Mouse (Mus musculus): ENCODE measurements at regions not wholly inside any gene's neighbourhood (a gene's known extent, or its start where the extent isn't known, plus 50 kb on each side); places are given as distances from the start of the nearest gene placed in this dataset.

- Histone ChIP-seq H3K4me2 (ENCODE audit: low read depth) (no peak overlapping the region), H3K9ac (no peak overlapping the region), H3K36me3 (ENCODE audit: insufficient read depth) (no peaks in the 10 kb centered on the region), H3K27me3 (ENCODE audit: insufficient read depth, low read length) (no peaks in the 10 kb centered on the region), H3K9me3 (ENCODE audit: low read length) (no peaks in the 10 kb centered on the region), H3K4me1 (ENCODE audit: insufficient read depth) (peaks cover 5% of the 10 kb centered on the region; the same call in 1 of the 2 replicates), H3K4me3 (ENCODE audit: low read depth, low read length) (no peak overlapping the region), H3K27ac (ENCODE audit: low read depth, low read length) (no peak overlapping the region)
- 21% methylated on average over 7 of the region's 7 CpGs for WGBS
- DNase-seq, result no peak
- no peak for ATAC-seq
- TF ChIP-seq CTCF (IDR thresholded peaks at IDR 0.05; ENCODE audit: low read depth), result no peak
These were observed 214.1 kb upstream of the 4930583I09Rik start for GRCm38 (mm10) chr17:65049860-65050482.

- ATAC-seq (no peak), DNase-seq (no peak)
- no peaks in the 10 kb centered on the region for H3K4me1 ChIP-seq (ENCODE audit: insufficient read depth)
- 92% methylated on average over 5 of the region's 5 CpGs for WGBS
- H3K36me3 ChIP-seq (ENCODE audit: insufficient read depth), result no peaks in the 10 kb centered on the region
- no peak overlapping the region for H3K4me3 ChIP-seq (ENCODE audit: low read depth, low read length)
- no peaks in the 10 kb centered on the region for H3K9me3 ChIP-seq (ENCODE audit: low read length)
- no peak overlapping the region for H3K4me2 ChIP-seq (ENCODE audit: low read depth)
- H3K9ac ChIP-seq, result no peak overlapping the region
- no peaks in the 10 kb centered on the region for H3K27me3 ChIP-seq (ENCODE audit: insufficient read depth, low read length)
- H3K27ac ChIP-seq (ENCODE audit: low read depth, low read length), result no peak overlapping the region
- TF ChIP-seq CTCF (IDR thresholded peaks at IDR 0.05; ENCODE audit: low read depth), result no peak
These were observed 179.9 kb upstream of the 4930583I09Rik start for GRCm38 (mm10) chr17:65015731-65016130.

GRCm38 (mm10) chr17:65014682-65015081 is 178.8 kb upstream of the 4930583I09Rik start:
- ATAC-seq (no peak), DNase-seq (no peak)
- Histone ChIP-seq H3K9me3 (ENCODE audit: low read length) (no peaks in the 10 kb centered on the region), H3K36me3 (ENCODE audit: insufficient read depth) (no peaks in the 10 kb centered on the region), H3K4me1 (ENCODE audit: insufficient read depth) (no peaks in the 10 kb centered on the region), H3K27ac (ENCODE audit: low read depth, low read length) (no peak overlapping the region), H3K27me3 (ENCODE audit: insufficient read depth, low read length) (no peaks in the 10 kb centered on the region), H3K9ac (no peak overlapping the region), H3K4me3 (ENCODE audit: low read depth, low read length) (no peak overlapping the region), H3K4me2 (ENCODE audit: low read depth) (no peak overlapping the region)
- TF ChIP-seq CTCF (IDR thresholded peaks at IDR 0.05; ENCODE audit: low read depth), result no peak

GRCm38 (mm10) chr17:65000626-65001135 is 164.8 kb upstream of the 4930583I09Rik start:
- H3K4me1 ChIP-seq (ENCODE audit: insufficient read depth), result no peaks in the 10 kb centered on the region
- TF ChIP-seq CTCF (IDR thresholded peaks at IDR 0.05; ENCODE audit: low read depth), result no peak
- no peak for DNase-seq
- H3K9me3 ChIP-seq (ENCODE audit: low read length), result no peaks in the 10 kb centered on the region
- H3K4me3 ChIP-seq (ENCODE audit: low read depth, low read length), result no peak overlapping the region
- 91% methylated on average over 5 of the region's 5 CpGs for WGBS
- H3K9ac ChIP-seq, result no peak overlapping the region
- no peak for ATAC-seq
- no peak overlapping the region for H3K4me2 ChIP-seq (ENCODE audit: low read depth)
- H3K27ac ChIP-seq (ENCODE audit: low read depth, low read length), result no peak overlapping the region
- H3K36me3 ChIP-seq (ENCODE audit: insufficient read depth), result no peaks in the 10 kb centered on the region
- no peaks in the 10 kb centered on the region for H3K27me3 ChIP-seq (ENCODE audit: insufficient read depth, low read length)

GRCm38 (mm10) chr17:64994483-64994882 is 158.6 kb upstream of the 4930583I09Rik start:
- 93% methylated on average over 10 of the region's 10 CpGs for WGBS
- no peak overlapping the region for H3K4me3 ChIP-seq (ENCODE audit: low read depth, low read length)
- DNase-seq (no peak), ATAC-seq (no peak)
- H3K9ac ChIP-seq, result no peak overlapping the region
- no peak for TF ChIP-seq CTCF (IDR thresholded peaks at IDR 0.05; ENCODE audit: low read depth)
- H3K4me2 ChIP-seq (ENCODE audit: low read depth), result no peak overlapping the region
- no peaks in the 10 kb centered on the region for H3K27me3 ChIP-seq (ENCODE audit: insufficient read depth, low read length)
- H3K9me3 ChIP-seq (ENCODE audit: low read length), result no peaks in the 10 kb centered on the region
- no peaks in the 10 kb centered on the region for H3K4me1 ChIP-seq (ENCODE audit: insufficient read depth)
- H3K27ac ChIP-seq (ENCODE audit: low read depth, low read length), result no peak overlapping the region
- no peaks in the 10 kb centered on the region for H3K36me3 ChIP-seq (ENCODE audit: insufficient read depth)

GRCm38 (mm10) chr17:64991262-64991661 is 155.4 kb upstream of the 4930583I09Rik start:
- Histone ChIP-seq H3K4me1 (ENCODE audit: insufficient read depth) (no peaks in the 10 kb centered on the region), H3K4me2 (ENCODE audit: low read depth) (no peak overlapping the region), H3K27ac (ENCODE audit: low read depth, low read length) (no peak overlapping the region), H3K4me3 (ENCODE audit: low read depth, low read length) (no peak overlapping the region), H3K9ac (no peak overlapping the region), H3K36me3 (ENCODE audit: insufficient read depth) (no peaks in the 10 kb centered on the region), H3K27me3 (ENCODE audit: insufficient read depth, low read length) (no peaks in the 10 kb centered on the region), H3K9me3 (ENCODE audit: low read length) (no peaks in the 10 kb centered on the region)
- DNase-seq (no peak), ATAC-seq (no peak; the same call in 1 of the 2 replicates)
- 56% methylated on average over 3 of the region's 3 CpGs for whole genome bisulfite sequencing
- TF ChIP-seq CTCF (IDR thresholded peaks at IDR 0.05; ENCODE audit: low read depth), result no peak

GRCm38 (mm10) chr17:64984276-64985011 is 148.6 kb upstream of the 4930583I09Rik start:
- no peak for ATAC-seq
- 86% methylated on average over 14 of the region's 14 CpGs for WGBS
- no peaks in the 10 kb centered on the region for H3K4me1 ChIP-seq (ENCODE audit: insufficient read depth)

More at GRCm38 (mm10) chr17:64984276-64985011, 148.6 kb upstream of the 4930583I09Rik start:
- Histone ChIP-seq H3K27ac (ENCODE audit: low read depth, low read length) (no peak overlapping the region), H3K4me2 (ENCODE audit: low read depth) (no peak overlapping the region), H3K36me3 (ENCODE audit: insufficient read depth) (no peaks in the 10 kb centered on the region), H3K9ac (no peak overlapping the region), H3K9me3 (ENCODE audit: low read length) (no peaks in the 10 kb centered on the region), H3K4me3 (ENCODE audit: low read depth, low read length) (no peak overlapping the region), H3K27me3 (ENCODE audit: insufficient read depth, low read length) (no peaks in the 10 kb centered on the region)
- no peak for TF ChIP-seq CTCF (IDR thresholded peaks at IDR 0.05; ENCODE audit: low read depth)
- DNase-seq, result no peak
